Mouse (Mus musculus): ENCODE measurements around the gene Ddx39. TPM values are rescaled to one million over a fixed set of nuclear protein-coding genes. Genes with fewer than 3 reads are reported as not detected.

The Ddx39 gene
- polyA plus RNA-seq, 1 experiment from 2014 or later, result 110 TPM

DNA sequence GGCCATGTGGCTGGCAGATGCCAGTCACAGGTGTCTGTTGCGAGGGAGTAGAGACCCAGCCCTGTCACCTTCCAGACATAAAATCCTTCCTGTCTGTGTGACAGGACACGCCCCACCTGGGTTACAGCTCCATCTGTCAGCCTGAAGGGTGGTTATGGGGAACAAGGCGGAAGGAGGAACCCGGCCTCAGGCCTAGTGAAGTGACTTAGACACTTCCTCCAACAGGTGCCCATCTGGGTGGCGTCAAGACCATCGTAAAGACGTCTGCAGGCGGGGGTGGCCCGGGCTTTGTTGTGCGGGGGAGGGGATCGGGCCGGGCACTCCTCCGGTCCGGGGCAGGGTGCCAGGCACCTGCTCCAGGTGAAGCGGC is 16.7 kb upstream of the Ddx39 start:
- Histone ChIP-seq H3K36me3 (ENCODE audit: insufficient read depth, low read length) (no peaks in the 10 kb centered on the region), H3K9me3 (replicated peaks; ENCODE audit: low read length) (no peaks in the 10 kb centered on the region), H3K4me1 (replicated peaks; ENCODE audit: insufficient read depth, low read length) (peaks cover 40% of the 10 kb centered on the region), H3K4me2 (ENCODE audit: low read length) (peak overlapping the region; percentile 96), H3K9ac (ENCODE audit: low read depth, low read length) (peak overlapping the region; percentile 96), H3K4me3 (replicated peaks; ENCODE audit: low read depth, low read length) (peak overlapping the region; percentile 89), H3K27ac (peak overlapping the region; percentile 94), H3K27me3 (ENCODE audit: insufficient read depth, low read length) (no peaks in the 10 kb centered on the region)
- no peak for TF ChIP-seq CTCF (IDR thresholded peaks at IDR 0.05; ENCODE audit: low read depth)
- 1% methylated on average over 15 of the region's 15 CpGs for WGBS
- ATAC-seq (replicated peaks; ENCODE audit: low FRiP score, low read depth) (peak; percentile 5; the same call in 1 of the 2 replicates), DNase-seq (ENCODE audit: low spot score) (peak; percentile 40)

GRCm38 (mm10) chr8:83698661-83699453 is 16.1 kb upstream of the Ddx39 start, which contains the start of gene Pkn1:
Pkn1 (minus strand) TSS chr8:83699179.
- peak within 1 kb of the TSS; percentile 94 for H3K27ac ChIP-seq
- 0 out of 2 replicates have a peak, but pooled peaks have one; percentile 7 for TF ChIP-seq CTCF (IDR thresholded peaks at IDR 0.05; ENCODE audit: low read depth)
- peak within 1 kb of the TSS; percentile 96 for H3K4me2 ChIP-seq (ENCODE audit: low read length)
- ATAC-seq (replicated peaks; ENCODE audit: low FRiP score, low read depth) (peak; percentile 89), DNase-seq (ENCODE audit: low spot score) (peak; percentile 88)
- H3K36me3 ChIP-seq (ENCODE audit: insufficient read depth, low read length), result no peaks in the 10 kb centered on the region
- no peaks in the 10 kb centered on the region for H3K9me3 ChIP-seq (replicated peaks; ENCODE audit: low read length)
- H3K27me3 ChIP-seq (ENCODE audit: insufficient read depth, low read length), result no peaks in the 10 kb centered on the region
- WGBS, result under 1% methylated on average over 78 of the region's 85 CpGs
- H3K4me3 ChIP-seq (replicated peaks; ENCODE audit: low read depth, low read length), result peak within 1 kb of the TSS; percentile 89
- H3K4me1 ChIP-seq (replicated peaks; ENCODE audit: insufficient read depth, low read length), result peaks cover 40% of the 10 kb centered on the region
- H3K9ac ChIP-seq (ENCODE audit: low read depth, low read length), result peak within 1 kb of the TSS; percentile 96

DNA sequence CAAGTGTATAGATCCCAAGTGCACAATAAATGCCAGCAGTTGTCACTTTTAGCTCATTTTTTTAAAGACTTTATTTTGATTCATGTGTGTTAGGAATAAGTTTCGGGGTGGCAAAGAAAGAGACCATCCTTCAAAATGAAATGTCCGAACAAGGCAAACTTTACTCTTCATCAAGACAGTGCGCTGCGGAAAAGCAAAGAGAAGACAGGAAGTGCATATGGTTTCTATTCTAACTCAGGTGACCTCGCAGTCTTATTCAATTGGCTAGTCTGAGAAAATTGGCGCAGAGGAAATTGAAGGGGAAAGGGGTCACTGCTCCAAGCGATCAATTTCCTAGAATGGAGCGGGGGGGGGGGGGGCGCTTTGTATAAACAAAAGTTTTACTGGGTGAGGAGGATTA is 15.4 kb upstream of the Ddx39 start:
- H3K4me2 ChIP-seq (ENCODE audit: low read length), result peak overlapping the region; percentile 96
- ATAC-seq (replicated peaks; ENCODE audit: low FRiP score, low read depth) (no peak), DNase-seq (ENCODE audit: low spot score) (peak; percentile 58)
- 9% methylated on average over 9 of the region's 9 CpGs for WGBS
- TF ChIP-seq CTCF (IDR thresholded peaks at IDR 0.05; ENCODE audit: low read depth), result no peak
- H3K27ac ChIP-seq, result peak overlapping the region; percentile 94
- peaks cover 36% of the 10 kb centered on the region for H3K4me1 ChIP-seq (replicated peaks; ENCODE audit: insufficient read depth, low read length)
- H3K4me3 ChIP-seq (replicated peaks; ENCODE audit: low read depth, low read length), result peak overlapping the region; percentile 89
- H3K9ac ChIP-seq (ENCODE audit: low read depth, low read length), result peak overlapping the region; percentile 96
- H3K27me3 ChIP-seq (ENCODE audit: insufficient read depth, low read length), result no peaks in the 10 kb centered on the region
- H3K36me3 ChIP-seq (ENCODE audit: insufficient read depth, low read length), result no peaks in the 10 kb centered on the region
- H3K9me3 ChIP-seq (replicated peaks; ENCODE audit: low read length), result no peaks in the 10 kb centered on the region

- DNase-seq (ENCODE audit: low spot score) (no peak), ATAC-seq (replicated peaks; ENCODE audit: low FRiP score, low read depth) (no peak)
- TF ChIP-seq CTCF (IDR thresholded peaks at IDR 0.05; ENCODE audit: low read depth), result no peak
- Histone ChIP-seq H3K4me3 (replicated peaks; ENCODE audit: low read depth, low read length) (no peak overlapping the region), H3K27me3 (ENCODE audit: insufficient read depth, low read length) (no peaks in the 10 kb centered on the region), H3K4me1 (replicated peaks; ENCODE audit: insufficient read depth, low read length) (peaks cover 30% of the 10 kb centered on the region), H3K27ac (no peak overlapping the region), H3K9ac (ENCODE audit: low read depth, low read length) (no peak overlapping the region), H3K9me3 (replicated peaks; ENCODE audit: low read length) (no peaks in the 10 kb centered on the region), H3K36me3 (ENCODE audit: insufficient read depth, low read length) (no peaks in the 10 kb centered on the region), H3K4me2 (ENCODE audit: low read length) (no peak overlapping the region)
- 72% methylated on average over 9 of the region's 9 CpGs for WGBS
These were observed 14.4 kb upstream of the Ddx39 start for GRCm38 (mm10) chr8:83700423-83701085.

- no peak overlapping the region for H3K9ac ChIP-seq (ENCODE audit: low read depth, low read length)
- H3K4me1 ChIP-seq (replicated peaks; ENCODE audit: insufficient read depth, low read length), result peaks cover 8% of the 10 kb centered on the region; the same call in 1 of the 2 replicates
- ATAC-seq (replicated peaks; ENCODE audit: low FRiP score, low read depth) (no peak), DNase-seq (ENCODE audit: low spot score) (no peak)
- H3K4me3 ChIP-seq (replicated peaks; ENCODE audit: low read depth, low read length), result no peak overlapping the region
- 81% methylated on average over 4 of the region's 4 CpGs for WGBS
- no peak overlapping the region for H3K27ac ChIP-seq
- H3K36me3 ChIP-seq (ENCODE audit: insufficient read depth, low read length), result no peaks in the 10 kb centered on the region
- TF ChIP-seq CTCF (IDR thresholded peaks at IDR 0.05; ENCODE audit: low read depth), result no peak
- no peaks in the 10 kb centered on the region for H3K27me3 ChIP-seq (ENCODE audit: insufficient read depth, low read length)
- H3K9me3 ChIP-seq (replicated peaks; ENCODE audit: low read length), result no peaks in the 10 kb centered on the region
- H3K4me2 ChIP-seq (ENCODE audit: low read length), result no peak overlapping the region
These were observed 11.6 kb upstream of the Ddx39 start for GRCm38 (mm10) chr8:83703426-83703825.

- 63% methylated on average over 5 of the region's 5 CpGs for WGBS
- ATAC-seq (replicated peaks; ENCODE audit: low FRiP score, low read depth), result no peak
- no peaks in the 10 kb centered on the region for H3K27me3 ChIP-seq (ENCODE audit: insufficient read depth, low read length)
- H3K4me3 ChIP-seq (replicated peaks; ENCODE audit: low read depth, low read length), result no peak overlapping the region
- DNase-seq (ENCODE audit: low spot score), result no peak
- TF ChIP-seq CTCF (IDR thresholded peaks at IDR 0.05; ENCODE audit: low read depth), result no peak
- no peak overlapping the region for H3K9ac ChIP-seq (ENCODE audit: low read depth, low read length)
- H3K27ac ChIP-seq, result no peak overlapping the region
- no peaks in the 10 kb centered on the region for H3K4me1 ChIP-seq (replicated peaks; ENCODE audit: insufficient read depth, low read length)
- H3K9me3 ChIP-seq (replicated peaks; ENCODE audit: low read length), result no peaks in the 10 kb centered on the region
- H3K36me3 ChIP-seq (ENCODE audit: insufficient read depth, low read length), result no peaks in the 10 kb centered on the region
- H3K4me2 ChIP-seq (ENCODE audit: low read length), result no peak overlapping the region
These were observed 8.6 kb upstream of the Ddx39 start for GRCm38 (mm10) chr8:83706411-83706810.

Data from kidney, postnatal 0 days (tissue).